Mouse (Mus musculus) left cerebral cortex, postnatal 10 days (tissue): ENCODE results near the gene 2510009E07Rik. TPM values are rescaled to one million over a fixed set of nuclear protein-coding genes. Genes with fewer than 3 reads are reported as not detected.
"Not testable (repeated sequence)": the region's sequence is repeated elsewhere in the genome, so short reads cannot be mapped to it uniquely, and the experiment has no call there.

Experiments used
- DNase-seq, 2 experiments: peaks; one replicate each; pipeline ENCODE4 v3.0.0; 2021 to 2022; ENCODE audit warnings: low spot score in 2 of 2, mixed read lengths in 1 of 2; ENCODE audit errors: extremely low spot score in 1 of 2
- intact Hi-C: fragments of 180-260 bp; cut with DNase I; formaldehyde crosslinking; loops from one replicate; pipeline ENCODE4 v1.15.1; 2025
- total RNA-seq, 2 experiments: library from RNA; stranded (reverse); gene quantifications; 2 replicates each; pipeline ENCODE4 v1.2.3; 2021

Gene 2510009E07Rik
- total RNA-seq, 2 experiments from 2014 or later = 73.8 to 79.5 TPM

DNA sequence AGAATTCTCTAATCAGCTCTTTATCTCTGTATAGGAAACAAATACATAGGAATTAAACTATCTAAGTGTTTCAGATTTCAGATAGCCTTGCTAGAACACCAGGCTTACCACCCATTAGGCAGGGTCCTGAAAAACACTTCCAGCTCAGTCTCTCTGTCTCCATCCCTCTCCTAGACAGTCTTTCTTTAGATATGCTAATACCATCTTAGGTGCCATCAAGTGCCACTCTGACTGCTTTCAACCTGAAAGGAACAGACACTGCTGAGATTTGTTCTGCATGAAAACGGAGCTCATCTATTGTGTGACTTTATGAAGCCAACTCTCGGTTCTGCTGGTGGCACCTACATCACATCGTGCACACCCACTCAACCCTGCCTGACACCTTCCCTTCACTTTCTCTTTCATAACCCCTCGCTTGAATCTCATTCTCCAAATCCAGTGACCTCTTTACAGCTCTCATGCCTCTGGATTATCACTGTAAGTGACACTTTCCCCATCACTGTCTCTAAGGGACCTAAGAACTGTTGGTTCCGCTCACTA, 4.2 kb downstream of the 2510009E07Rik start:
- no peak for DNase-seq
- intact Hi-C loops = loop anchor here (5.0 kb wide), 1 partner anchor 33 kb away; no protein-coding TSS in a partner anchor

DNA sequence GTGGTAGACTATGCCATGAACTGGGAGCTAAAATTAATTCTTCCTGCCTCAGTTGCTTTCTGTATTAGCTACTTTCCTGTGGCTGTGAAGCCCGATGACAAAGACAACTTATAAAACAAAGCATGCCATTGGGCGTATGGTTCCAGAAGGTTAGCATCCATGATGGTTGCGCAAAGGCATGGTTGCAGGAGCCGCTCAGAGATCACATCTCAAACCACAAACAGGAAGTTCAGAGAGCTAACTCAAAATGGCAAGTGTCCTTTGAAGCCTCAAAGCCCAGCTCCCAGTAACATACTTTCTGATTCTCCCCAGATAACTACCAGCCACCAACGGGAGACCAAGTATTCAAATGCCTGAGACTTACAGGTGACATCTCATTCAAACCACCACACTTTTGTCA, 5.3 kb downstream of the 2510009E07Rik start:
- intact Hi-C loops = no loop called here

DNA sequence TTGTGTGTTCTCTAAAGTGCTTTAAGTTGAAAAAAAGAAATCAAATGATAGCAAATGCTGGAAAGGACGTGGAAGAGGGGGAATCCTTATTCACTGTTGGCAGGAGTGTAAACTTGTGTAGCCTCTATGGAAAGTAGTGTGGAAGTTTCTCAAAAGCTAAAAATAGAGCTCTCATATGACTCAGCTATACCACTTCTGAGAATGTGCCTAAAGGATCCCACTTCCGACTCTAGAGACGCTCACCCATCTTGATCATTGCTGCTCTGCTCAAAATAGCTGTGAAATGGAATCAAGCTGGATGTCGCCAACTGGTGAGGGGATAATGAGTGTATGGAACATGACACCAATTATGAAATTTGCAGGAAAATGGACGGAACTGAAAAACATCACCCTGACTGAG, 7.1 kb downstream of the 2510009E07Rik start:
- no peak for DNase-seq
- intact Hi-C loops = no loop called here

More for the DNA sequence above, 5.3 kb downstream of the 2510009E07Rik start:
- no peak for DNase-seq

DNA sequence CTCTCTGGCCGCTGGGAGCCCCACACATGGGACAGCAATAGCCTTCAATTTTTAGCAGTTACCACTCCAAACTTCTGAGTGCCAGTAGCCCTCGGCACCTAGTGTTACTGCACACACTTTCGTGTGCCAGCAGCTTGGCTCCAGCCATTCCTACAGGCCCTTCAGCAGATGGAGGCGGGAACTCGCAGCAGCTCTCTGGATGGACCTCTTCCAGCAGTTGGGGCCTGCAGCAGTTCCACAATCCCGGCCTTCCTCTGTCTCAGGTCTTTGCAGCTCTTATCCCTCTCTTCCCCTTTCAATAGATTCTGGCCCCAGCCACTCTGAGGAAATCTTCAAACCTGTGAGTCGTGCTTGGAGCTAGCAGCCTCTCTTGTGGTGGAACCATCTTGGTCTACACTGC, 17.7 kb downstream of the 2510009E07Rik start:
- intact Hi-C loops = no loop called here
- DNase-seq = no peak

DNA sequence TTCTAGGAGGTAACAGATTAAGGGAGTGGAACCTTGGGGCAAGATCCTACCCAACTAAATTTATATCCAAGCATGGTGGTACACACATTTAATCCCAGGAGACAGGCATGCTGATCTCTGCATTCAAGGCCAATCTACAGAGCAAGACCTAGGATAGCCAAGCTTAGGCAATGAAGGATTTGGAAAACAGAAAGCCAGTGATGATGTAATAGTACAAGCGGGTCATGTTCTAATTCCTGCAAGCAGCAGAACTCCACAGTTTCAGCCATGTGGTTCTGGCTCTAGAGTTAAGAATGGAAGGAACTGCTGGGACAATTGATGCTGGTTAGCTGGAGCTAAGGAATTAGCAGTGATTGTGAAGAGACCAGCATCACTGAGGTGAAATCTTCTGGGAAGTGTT, 20.8 kb downstream of the 2510009E07Rik start:
- intact Hi-C loops, DNase-seq: not testable (repeated sequence)

DNA sequence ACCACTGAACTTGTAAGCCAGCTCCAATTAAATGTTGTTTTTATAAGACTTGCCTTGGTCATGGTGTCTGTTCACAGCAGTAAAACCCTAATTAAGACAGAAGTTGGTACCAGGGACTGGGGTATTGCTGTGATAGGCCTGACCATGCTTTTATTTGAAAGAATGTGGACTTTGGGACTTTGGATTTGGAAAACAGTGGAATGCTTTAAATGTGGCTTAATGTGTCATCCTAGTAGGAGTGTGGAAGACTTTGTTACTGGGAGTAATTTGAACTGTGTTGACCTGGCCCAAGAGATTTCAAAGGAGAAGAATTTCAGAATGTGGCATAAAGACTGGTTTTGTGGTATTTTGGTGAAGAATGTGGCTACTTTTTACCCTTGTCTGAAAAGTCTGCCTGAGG, 21.4 kb downstream of the 2510009E07Rik start:
- intact Hi-C loops, DNase-seq: not testable (repeated sequence)

DNA sequence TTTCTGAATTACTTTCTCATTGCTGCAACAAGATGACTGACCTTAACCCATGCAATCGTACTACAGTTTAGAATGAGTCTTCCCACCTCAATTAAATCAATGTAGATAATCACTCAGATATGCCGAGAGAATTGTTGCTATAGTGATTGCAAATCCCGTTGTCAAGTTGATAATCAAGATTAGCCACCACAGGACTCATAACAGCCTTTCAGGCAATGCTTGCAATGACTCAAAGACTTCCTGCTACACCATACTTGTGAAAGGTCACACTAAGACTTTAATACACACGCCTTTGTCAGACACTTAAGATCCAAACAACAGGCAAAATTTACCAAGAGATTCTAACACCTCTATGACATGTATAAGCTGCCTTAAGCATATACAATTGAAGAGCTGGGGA, 22.6 kb downstream of the 2510009E07Rik start:
- intact Hi-C loops = no loop called here
- no peak for DNase-seq

DNA sequence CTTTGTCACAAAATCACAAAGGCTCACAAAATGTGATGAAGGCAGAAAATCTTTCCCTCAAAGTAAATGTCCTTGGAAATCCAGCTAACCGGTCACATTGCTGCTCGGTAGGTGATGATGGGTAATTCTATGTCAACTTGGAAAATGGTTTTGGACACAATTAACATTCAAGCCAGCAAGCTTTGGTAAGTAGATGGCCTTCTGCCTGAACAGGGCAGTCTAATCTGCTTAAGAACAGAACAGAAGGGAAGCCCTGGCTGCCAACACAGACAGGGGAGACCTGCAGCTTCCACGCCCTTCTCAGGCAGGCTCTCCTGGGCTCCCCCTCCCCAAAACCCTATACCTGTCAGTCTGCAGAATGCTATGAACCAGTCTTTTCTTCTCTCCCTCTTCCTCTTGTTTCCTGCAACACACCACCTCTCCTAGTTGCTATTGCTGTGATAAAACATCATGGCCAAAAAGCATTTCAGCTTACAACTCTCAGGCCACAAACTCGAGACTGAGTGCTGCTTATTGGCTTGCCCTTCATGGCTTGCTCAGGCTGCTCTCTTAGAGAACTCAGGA, 29.0 kb downstream of the 2510009E07Rik start:
- intact Hi-C loops = no loop called here
- DNase-seq = no peak

DNA sequence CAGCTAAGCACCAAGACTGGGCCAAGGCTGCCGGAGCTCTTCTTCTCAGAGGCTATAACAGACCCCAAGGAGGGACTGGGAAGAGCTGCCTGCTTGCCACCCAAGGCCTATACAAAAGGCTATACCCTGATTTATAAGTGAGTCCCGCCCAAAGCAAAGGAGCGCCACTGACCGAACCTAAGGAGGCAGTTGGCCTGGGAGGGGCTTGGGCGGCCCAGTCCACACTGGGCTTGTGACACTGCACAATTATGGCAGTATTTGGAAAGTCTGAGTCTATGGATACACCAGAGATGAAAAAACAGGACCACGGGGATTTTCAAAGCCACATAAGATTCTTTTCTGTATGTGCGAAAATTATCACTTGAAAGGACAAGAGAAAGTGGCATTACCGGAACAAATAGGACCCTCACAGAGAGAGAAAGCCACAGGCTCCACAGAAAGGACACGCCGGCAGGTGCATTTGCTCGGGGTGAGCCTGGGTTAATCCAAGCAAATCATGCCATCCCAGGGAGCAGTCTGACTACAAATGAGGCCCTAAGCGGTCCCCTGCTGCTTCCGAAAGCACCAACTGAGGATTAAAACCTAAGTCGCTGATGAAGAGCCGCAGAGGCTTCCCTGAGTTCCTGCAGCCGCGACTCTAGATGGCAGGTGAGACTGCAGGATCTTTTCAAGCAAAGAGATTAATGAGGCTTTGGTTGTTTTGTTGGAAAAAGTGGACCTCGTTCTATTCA, 29.7 kb downstream of the 2510009E07Rik start:
- intact Hi-C loops = no loop called here
- no peak for DNase-seq

DNA sequence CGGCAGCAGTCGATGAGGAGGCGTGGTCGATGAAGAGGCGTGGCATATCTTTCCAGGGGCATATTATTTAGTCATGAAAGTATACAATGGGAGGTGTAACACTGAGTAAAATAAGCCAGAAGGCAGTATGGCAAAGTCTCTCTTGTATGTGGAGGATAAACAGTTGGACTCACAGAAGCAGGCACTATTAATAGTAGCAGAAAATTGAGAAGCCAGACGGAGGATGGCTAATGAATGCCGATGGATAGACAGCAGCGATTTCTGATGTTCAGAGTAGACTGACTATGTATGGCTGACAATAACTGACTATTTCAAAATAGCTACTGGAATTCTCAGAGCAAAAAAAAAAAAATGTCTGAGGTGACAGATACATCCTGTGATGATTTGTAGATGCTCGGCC, 38.5 kb downstream of the 2510009E07Rik start:
- no peak for DNase-seq
- intact Hi-C loops = loop anchor here (5.0 kb wide), 1 partner anchor 36 kb away; the partner anchor contains the start of gene 2510009E07Rik

DNA sequence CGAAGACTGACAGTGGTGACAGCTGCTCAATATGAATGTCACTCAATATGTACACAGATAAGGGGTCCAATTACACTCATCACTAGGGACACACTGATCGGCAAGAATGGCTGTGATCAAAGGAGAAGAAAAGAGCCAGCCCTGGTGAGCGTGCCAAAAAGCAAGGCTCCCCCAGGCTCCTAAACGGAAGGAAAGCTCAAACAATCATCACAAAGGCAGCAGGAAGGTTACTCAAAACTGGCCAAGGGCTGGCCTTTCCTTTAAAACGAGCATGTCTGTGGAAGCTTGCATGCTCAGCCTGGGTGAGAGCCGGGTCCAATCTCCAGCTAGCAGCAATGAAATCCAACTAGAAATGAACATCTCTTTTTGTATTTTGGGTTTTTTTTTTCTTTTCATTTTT, 39.2 kb downstream of the 2510009E07Rik start:
- peak in 1 of 2 experiments; percentile 51 for DNase-seq
- intact Hi-C loops = loop anchor here (5.0 kb wide), 1 partner anchor 37 kb away; the partner anchor contains the start of gene 2510009E07Rik

DNA sequence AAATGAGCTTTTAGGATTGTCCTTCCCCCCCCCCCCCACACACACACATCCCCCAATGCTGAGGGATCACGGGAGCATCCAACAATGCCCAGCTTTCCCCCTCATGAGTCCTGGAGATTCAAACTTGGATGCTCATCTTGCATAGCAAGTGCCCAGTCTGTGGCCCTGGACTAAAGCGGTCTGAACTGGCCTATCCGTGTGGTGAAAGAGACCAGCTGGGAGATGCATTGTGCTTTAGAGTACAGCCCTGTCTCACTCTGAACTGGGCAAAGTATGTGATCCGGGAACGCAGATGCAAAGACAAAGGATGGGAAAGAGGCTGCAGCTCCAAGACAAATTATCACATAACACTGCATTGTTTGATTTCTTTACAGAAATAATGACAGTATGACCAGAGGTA, 40.1 kb downstream of the 2510009E07Rik start:
- DNase-seq = no peak
- intact Hi-C loops = no loop called here

DNA sequence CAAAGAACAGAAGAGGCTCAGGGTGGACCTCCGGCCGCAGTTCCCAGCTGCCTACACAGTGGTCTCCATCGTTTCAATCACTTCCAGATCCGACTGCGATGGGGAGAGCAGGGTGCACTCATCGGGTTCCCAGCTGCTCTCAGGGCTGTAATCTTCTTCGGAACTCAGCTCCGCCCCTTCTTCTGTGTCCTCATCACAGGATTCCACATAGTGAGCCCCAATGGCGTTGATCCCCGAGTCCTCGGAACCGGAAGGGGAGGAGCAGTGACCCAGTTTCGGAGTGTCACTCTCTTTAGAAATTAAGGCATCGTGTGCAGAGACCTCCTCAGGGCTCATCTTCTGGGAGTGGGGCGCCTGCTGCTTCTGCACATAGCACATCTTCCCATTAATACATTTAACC, 41.3 kb downstream of the 2510009E07Rik start:
- intact Hi-C loops = no loop called here
- no peak for DNase-seq

DNA sequence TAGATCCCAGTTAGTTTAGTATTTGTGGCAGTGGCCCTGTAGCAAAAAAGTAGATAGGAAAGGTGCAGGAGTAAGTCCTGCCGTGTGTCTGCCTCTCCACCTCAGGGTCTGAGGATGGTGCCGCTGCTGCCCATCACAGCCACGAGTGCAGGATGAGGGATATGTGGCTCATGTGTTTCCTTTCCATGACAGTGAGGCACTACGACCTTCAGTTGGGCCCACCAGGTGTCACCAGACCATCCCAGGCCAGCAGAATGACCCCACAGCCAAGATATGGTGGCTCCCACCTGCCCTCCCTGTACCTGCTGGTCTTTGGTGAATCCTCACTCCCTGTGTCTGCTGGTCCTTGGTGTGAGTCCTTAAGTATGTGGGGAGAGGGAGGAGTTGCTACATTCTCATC, 43.3 kb downstream of the 2510009E07Rik start:
- intact Hi-C loops = no loop called here
- no peak for DNase-seq

DNA sequence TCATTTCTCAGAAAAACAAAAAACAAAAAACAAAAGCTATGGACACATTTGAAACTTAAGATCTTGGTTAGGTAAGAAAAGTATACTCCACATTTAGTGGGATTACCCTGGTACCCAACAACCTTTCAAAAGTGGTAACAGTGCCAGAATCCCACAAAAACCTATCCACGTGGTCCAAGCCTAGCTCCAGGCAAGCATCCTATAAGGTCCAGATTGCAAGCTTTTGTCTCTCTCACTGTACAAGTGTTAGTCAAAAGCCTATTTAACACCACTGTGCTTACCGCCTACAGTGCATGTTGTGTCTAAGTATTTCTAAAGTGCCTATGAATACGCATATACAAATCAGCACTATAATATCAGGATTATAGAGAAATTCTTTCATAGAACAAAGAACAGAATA, 44.2 kb downstream of the 2510009E07Rik start:
- DNase-seq = no peak
- intact Hi-C loops = no loop called here

DNA sequence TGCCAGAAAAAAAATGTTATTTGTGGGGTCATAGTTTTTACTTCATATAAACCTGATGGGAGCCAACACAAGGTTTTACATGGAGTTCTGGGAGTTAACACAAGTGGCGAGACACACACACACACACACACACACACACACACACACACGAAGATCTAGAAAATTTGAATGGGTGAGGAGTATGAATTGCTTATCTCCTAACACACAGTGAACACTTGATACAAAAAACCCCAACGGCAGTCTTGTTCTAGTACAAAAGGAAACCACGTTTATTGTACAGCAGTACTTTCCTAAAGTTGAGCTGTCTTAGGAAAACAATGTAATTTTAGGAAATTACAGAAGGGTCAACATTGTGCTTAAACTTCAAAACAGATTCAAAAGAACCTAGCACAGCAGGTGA, 45.7 kb downstream of the 2510009E07Rik start:
- DNase-seq = no peak
- intact Hi-C loops = no loop called here

DNA sequence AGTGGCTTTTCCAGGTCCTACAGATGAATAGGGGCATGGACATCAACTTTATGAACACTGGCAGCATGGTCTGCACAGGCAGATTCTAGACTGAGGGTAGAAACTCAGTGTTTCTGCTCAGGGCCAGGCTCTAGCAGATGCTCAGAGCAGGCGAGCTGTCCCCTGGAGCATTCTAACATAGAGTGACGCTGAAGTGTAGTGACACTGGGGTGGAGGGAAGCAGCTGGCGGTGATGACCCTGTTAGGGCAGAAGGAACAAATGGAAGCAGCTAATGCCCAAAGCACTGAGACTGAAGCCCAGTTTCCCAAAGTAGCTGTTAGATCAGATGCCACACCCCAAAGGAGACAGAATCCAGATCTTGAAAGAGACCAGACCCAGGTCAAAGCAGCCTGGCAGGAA, 48.0 kb downstream of the 2510009E07Rik start:
- DNase-seq = no peak
- intact Hi-C loops = no loop called here

DNA sequence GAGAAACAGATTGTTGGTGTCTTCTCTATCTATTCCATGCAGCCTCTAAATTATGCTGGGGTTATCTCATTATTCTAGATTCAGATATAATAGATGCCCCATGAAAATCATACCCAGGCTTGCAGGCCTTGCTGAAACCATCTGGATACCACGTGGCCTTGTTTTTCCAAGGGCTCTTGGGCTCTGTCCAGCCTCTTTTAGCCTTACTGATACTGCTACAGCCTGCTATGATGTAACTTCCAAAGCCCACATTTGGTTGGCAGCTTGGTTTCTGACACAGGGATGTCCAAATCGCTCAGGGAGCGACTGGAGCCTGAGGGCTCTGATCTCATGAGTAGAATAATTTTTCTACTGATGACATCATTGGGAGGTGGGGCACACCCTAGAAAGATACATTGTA, 48.5 kb downstream of the 2510009E07Rik start:
- no peak for DNase-seq
- intact Hi-C loops = no loop called here

DNA sequence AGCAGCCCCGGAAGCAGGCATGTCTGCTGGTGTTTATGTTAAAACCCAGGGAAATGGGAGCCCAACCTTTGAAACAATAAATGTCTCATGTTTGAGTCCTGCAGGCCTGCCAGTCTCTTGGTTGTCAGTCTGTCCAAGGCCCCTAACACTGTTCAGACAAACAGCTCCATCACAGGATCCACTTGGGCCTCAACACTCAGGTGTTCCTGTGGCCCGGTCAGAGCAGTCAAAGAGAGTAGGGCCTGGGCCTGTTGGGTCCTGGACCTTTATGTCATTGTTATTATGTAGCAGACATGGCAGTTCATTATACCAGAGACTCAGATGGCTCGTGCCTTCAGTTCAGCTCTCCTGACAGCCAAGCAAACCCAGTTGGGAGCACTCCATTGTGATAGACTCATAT, 49.9 kb downstream of the 2510009E07Rik start:
- intact Hi-C loops = no loop called here
- DNase-seq = no peak

DNA sequence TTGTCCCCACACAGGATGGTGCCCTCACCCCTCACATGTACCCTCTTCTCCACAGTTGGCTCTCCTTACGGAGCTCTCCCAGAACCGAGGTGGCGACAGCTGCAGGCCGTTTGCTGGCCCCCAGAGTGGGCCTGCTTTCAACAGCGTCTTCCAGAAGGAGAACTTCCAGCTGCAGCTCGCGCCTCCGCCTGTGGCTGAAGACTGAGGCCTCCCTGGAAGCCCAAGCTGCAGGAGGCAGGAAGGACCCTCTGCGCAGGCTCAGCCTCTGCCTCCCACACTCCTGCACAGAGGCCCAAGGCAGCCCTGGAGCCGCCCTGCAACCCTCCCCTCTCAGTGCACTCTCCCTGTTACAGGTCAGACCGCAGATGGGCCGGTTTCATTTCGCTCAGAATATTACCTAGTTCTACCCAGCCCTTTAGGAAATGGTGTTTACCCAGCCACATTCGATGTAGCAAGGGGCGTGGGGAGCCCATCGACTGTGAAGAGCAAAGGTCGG, 50.4 kb downstream of the 2510009E07Rik start:
- peak in 1 of 2 experiments; percentile 83 for DNase-seq
- intact Hi-C loops = no loop called here
